Mouse (Mus musculus): ENCODE results near the gene Pbx1. TPM values are rescaled to one million over a fixed set of nuclear protein-coding genes. Genes with fewer than 3 reads are reported as not detected.

Pbx1 gene
- polyA plus RNA-seq, 1 experiment: 11.0 TPM

- WGBS: 60% methylated on average over 5 of the region's 5 CpGs
- Histone ChIP-seq H3K4me1 (ENCODE audit: control insufficient read depth, insufficient read depth, insufficient read length, low read length) (peaks cover 19% of the 10 kb centered on the region; the same call in 1 of the 2 replicates), H3K4me3 (ENCODE audit: low read depth, low read length) (no peak overlapping the region), H3K27ac (ENCODE audit: insufficient read depth, low read depth, low read length) (no peak overlapping the region), H3K36me3 (ENCODE audit: control insufficient read depth, insufficient read depth, low read length) (no peaks in the 10 kb centered on the region), H3K27me3 (ENCODE audit: control insufficient read depth, insufficient read depth, low read length) (no peaks in the 10 kb centered on the region)
- TF ChIP-seq CTCF (IDR thresholded peaks at IDR 0.05; ENCODE audit: extremely low read depth, insufficient read length, insufficient replicate concordance, low read depth, low read length) (no peak), POLR2A (IDR thresholded peaks at IDR 0.05; ENCODE audit: low read depth, low read length) (no peak)
Observed at GRCm38 (mm10) chr1:168344262-168344661, 87.8 kb downstream of the Pbx1 start.

- Histone ChIP-seq H3K36me3 (ENCODE audit: control insufficient read depth, insufficient read depth, low read length) (no peaks in the 10 kb centered on the region), H3K4me3 (ENCODE audit: low read depth, low read length) (no peak overlapping the region), H3K4me1 (ENCODE audit: control insufficient read depth, insufficient read depth, insufficient read length, low read length) (peaks cover 19% of the 10 kb centered on the region; the same call in 1 of the 2 replicates), H3K27ac (ENCODE audit: insufficient read depth, low read depth, low read length) (no peak overlapping the region), H3K27me3 (ENCODE audit: control insufficient read depth, insufficient read depth, low read length) (no peaks in the 10 kb centered on the region)
- TF ChIP-seq CTCF (IDR thresholded peaks at IDR 0.05; ENCODE audit: extremely low read depth, insufficient read length, insufficient replicate concordance, low read depth, low read length) (no peak), POLR2A (IDR thresholded peaks at IDR 0.05; ENCODE audit: low read depth, low read length) (no peak)
- 89% methylated on average over 6 of the region's 6 CpGs for WGBS
Observed at GRCm38 (mm10) chr1:168342269-168342668, 89.8 kb downstream of the Pbx1 start.

- TF ChIP-seq CTCF (IDR thresholded peaks at IDR 0.05; ENCODE audit: extremely low read depth, insufficient read length, insufficient replicate concordance, low read depth, low read length): no peak
- TF ChIP-seq POLR2A (IDR thresholded peaks at IDR 0.05; ENCODE audit: low read depth, low read length): no peak
- H3K4me1 ChIP-seq (ENCODE audit: control insufficient read depth, insufficient read depth, insufficient read length, low read length): peaks cover 19% of the 10 kb centered on the region; the same call in 1 of the 2 replicates
- no peaks in the 10 kb centered on the region for H3K36me3 ChIP-seq (ENCODE audit: control insufficient read depth, insufficient read depth, low read length)
- no peaks in the 10 kb centered on the region for H3K27me3 ChIP-seq (ENCODE audit: control insufficient read depth, insufficient read depth, low read length)
- WGBS: 90% methylated on average over 12 of the region's 12 CpGs
- H3K4me3 ChIP-seq (ENCODE audit: low read depth, low read length): no peak overlapping the region
- no peak overlapping the region for H3K27ac ChIP-seq (ENCODE audit: insufficient read depth, low read depth, low read length)
Observed at GRCm38 (mm10) chr1:168341863-168342262, 90.2 kb downstream of the Pbx1 start.

GRCm38 (mm10) chr1:168341368-168341767 lies 90.7 kb downstream of the Pbx1 start:
- TF ChIP-seq CTCF (IDR thresholded peaks at IDR 0.05; ENCODE audit: extremely low read depth, insufficient read length, insufficient replicate concordance, low read depth, low read length): no peak
- no peak for TF ChIP-seq POLR2A (IDR thresholded peaks at IDR 0.05; ENCODE audit: low read depth, low read length)
- Histone ChIP-seq H3K4me3 (ENCODE audit: low read depth, low read length) (no peak overlapping the region), H3K36me3 (ENCODE audit: control insufficient read depth, insufficient read depth, low read length) (no peaks in the 10 kb centered on the region), H3K27ac (ENCODE audit: insufficient read depth, low read depth, low read length) (no peak overlapping the region), H3K4me1 (ENCODE audit: control insufficient read depth, insufficient read depth, insufficient read length, low read length) (peaks cover 19% of the 10 kb centered on the region; the same call in 1 of the 2 replicates), H3K27me3 (ENCODE audit: control insufficient read depth, insufficient read depth, low read length) (no peaks in the 10 kb centered on the region)
- 93% methylated on average over 6 of the region's 6 CpGs for WGBS

- no peak overlapping the region for H3K4me3 ChIP-seq (ENCODE audit: low read depth, low read length)
- WGBS: 90% methylated on average over 7 of the region's 7 CpGs
- peaks cover 4% of the 10 kb centered on the region; the same call in 1 of the 2 replicates for H3K4me1 ChIP-seq (ENCODE audit: control insufficient read depth, insufficient read depth, insufficient read length, low read length)
- TF ChIP-seq CTCF (IDR thresholded peaks at IDR 0.05; ENCODE audit: extremely low read depth, insufficient read length, insufficient replicate concordance, low read depth, low read length): no peak
- TF ChIP-seq POLR2A (IDR thresholded peaks at IDR 0.05; ENCODE audit: low read depth, low read length): no peak
- no peaks in the 10 kb centered on the region for H3K36me3 ChIP-seq (ENCODE audit: control insufficient read depth, insufficient read depth, low read length)
- H3K27me3 ChIP-seq (ENCODE audit: control insufficient read depth, insufficient read depth, low read length): no peaks in the 10 kb centered on the region
- no peak overlapping the region for H3K27ac ChIP-seq (ENCODE audit: insufficient read depth, low read depth, low read length)
Observed at GRCm38 (mm10) chr1:168336238-168336818, 95.7 kb downstream of the Pbx1 start.

GRCm38 (mm10) chr1:168334831-168335574 lies 97.1 kb downstream of the Pbx1 start:
- Histone ChIP-seq H3K4me3 (ENCODE audit: low read depth, low read length) (no peak overlapping the region), H3K36me3 (ENCODE audit: control insufficient read depth, insufficient read depth, low read length) (no peaks in the 10 kb centered on the region), H3K4me1 (ENCODE audit: control insufficient read depth, insufficient read depth, insufficient read length, low read length) (peaks cover 3% of the 10 kb centered on the region; the same call in 1 of the 2 replicates), H3K27ac (ENCODE audit: insufficient read depth, low read depth, low read length) (0 out of 2 replicates have a peak overlapping the region, but pooled peaks have one; percentile 8), H3K27me3 (ENCODE audit: control insufficient read depth, insufficient read depth, low read length) (no peaks in the 10 kb centered on the region)
- TF ChIP-seq CTCF (IDR thresholded peaks at IDR 0.05; ENCODE audit: extremely low read depth, insufficient read length, insufficient replicate concordance, low read depth, low read length): no peak
- TF ChIP-seq POLR2A (IDR thresholded peaks at IDR 0.05; ENCODE audit: low read depth, low read length): no peak
- WGBS: 58% methylated on average over 8 of the region's 8 CpGs

GRCm38 (mm10) chr1:168332056-168332455 lies 100.0 kb downstream of the Pbx1 start:
- peaks cover 3% of the 10 kb centered on the region; the same call in 1 of the 2 replicates for H3K4me1 ChIP-seq (ENCODE audit: control insufficient read depth, insufficient read depth, insufficient read length, low read length)
- no peak overlapping the region for H3K27ac ChIP-seq (ENCODE audit: insufficient read depth, low read depth, low read length)
- 87% methylated on average over 9 of the region's 9 CpGs for WGBS
- no peaks in the 10 kb centered on the region for H3K36me3 ChIP-seq (ENCODE audit: control insufficient read depth, insufficient read depth, low read length)
- H3K27me3 ChIP-seq (ENCODE audit: control insufficient read depth, insufficient read depth, low read length): no peaks in the 10 kb centered on the region
- TF ChIP-seq POLR2A (IDR thresholded peaks at IDR 0.05; ENCODE audit: low read depth, low read length): no peak
- TF ChIP-seq CTCF (IDR thresholded peaks at IDR 0.05; ENCODE audit: extremely low read depth, insufficient read length, insufficient replicate concordance, low read depth, low read length): no peak
- H3K4me3 ChIP-seq (ENCODE audit: low read depth, low read length): no peak overlapping the region

All from small intestine, adult 2 months (tissue).